Mouse (Mus musculus): Measurements from ENCODE around the gene Ank3. TPM values are rescaled to one million over a fixed set of nuclear protein-coding genes. Genes with fewer than 3 reads are reported as not detected.

The Ank3 gene
- total RNA-seq, 1 experiment from 2014 or later = 1.6 TPM

- no peak for ATAC-seq (ENCODE audit: extremely low read depth, insufficient number of reproducible peaks, low FRiP score, poor library complexity, severe bottlenecking)
Observed at GRCm38 (mm10) chr10:70067169-70068115, 668.9 kb downstream of the Ank3 start.

- ATAC-seq (ENCODE audit: extremely low read depth, insufficient number of reproducible peaks, low FRiP score, poor library complexity, severe bottlenecking) = no peak
Observed at GRCm38 (mm10) chr10:70069321-70069720, 670.7 kb downstream of the Ank3 start.

- no peak for ATAC-seq (ENCODE audit: extremely low read depth, insufficient number of reproducible peaks, low FRiP score, poor library complexity, severe bottlenecking)
Observed at GRCm38 (mm10) chr10:70071334-70071733, 672.8 kb downstream of the Ank3 start.

Other genes with a start within 250 kb of the Ank3 start
- 0.12 and 0.98 TPM in 2 replicates for gene Rhobtb1, start 247.3 kb upstream of the Ank3 start, total RNA-seq (2017)
- gene A930033H14Rik, start 185.7 kb upstream of the Ank3 start, total RNA-seq (2017) = not detected in 2 replicates
- gene Cdk1, start 45.8 kb upstream of the Ank3 start, total RNA-seq (2017) = 0.23 and 0.86 TPM in 2 replicates

Data from neutrophil, adult 5-6 weeks (primary cell).